Mouse (Mus musculus) G1E (cell line): Measurements from ENCODE around the gene Vegfb.

Source experiments
- CTCF ChIP-seq: IDR thresholded peaks from 2 replicates; pipeline ENCODE4 v1.5.1; 2012; ENCODE audit warnings: low read depth, low read length, inconsistent platforms, mixed read lengths
- GATA2 ChIP-seq: IDR thresholded peaks from 2 replicates; pipeline ENCODE4 v1.6.1; 2012; ENCODE audit warnings: low read depth, low read length, inconsistent platforms, borderline replicate concordance

- TF ChIP-seq CTCF, result no peak
- TF ChIP-seq GATA2, result no peak
Measured at GRCm38 (mm10) chr19:6943709-6944108, 43.7 kb downstream of the Vegfb start.
